Mouse (Mus musculus) activated CD4-positive, CD25-positive, alpha-beta regulatory T cell, adult 4 months (primary cell): ENCODE measurements around the gene Gkn1. TPM values are rescaled to one million over a fixed set of nuclear protein-coding genes. Genes with fewer than 3 reads are reported as not detected.

ENCODE experiments used
- ATAC-seq: one replicate; pipeline ENCODE4 v1.8.0; 2017
- polyA plus RNA-seq, 2 experiments: library from polyadenylated mRNA; unstranded; fragments of 100-300 nt; shearing (Covaris generic); gene quantifications; one replicate each; pipeline ENCODE4 v1.2.1; 2017

Gkn1 gene
- polyA plus RNA-seq, 2 experiments from 2014 or later, result not detected

GRCm38 (mm10) chr6:87323381-87323780, 27.4 kb downstream of the Gkn1 start:
- ATAC-seq, result no peak

- no peak for ATAC-seq
These were observed 32.1 kb downstream of the Gkn1 start for GRCm38 (mm10) chr6:87318651-87319050.

GRCm38 (mm10) chr6:87316966-87317365, 33.8 kb downstream of the Gkn1 start:
- ATAC-seq, result no peak

- ATAC-seq, result no peak
These were observed 38.0 kb downstream of the Gkn1 start for GRCm38 (mm10) chr6:87312761-87313160.

GRCm38 (mm10) chr6:87304486-87304885, 46.3 kb downstream of the Gkn1 start:
- no peak for ATAC-seq

- no peak for ATAC-seq
These were observed 48.0 kb downstream of the Gkn1 start for GRCm38 (mm10) chr6:87302746-87303145.

- no peak for ATAC-seq
These were observed 48.8 kb downstream of the Gkn1 start for GRCm38 (mm10) chr6:87301991-87302390.

Other genes starting within 250 kb of the Gkn1 start
- under 1 TPM; 0.25 to 0.70 TPM for gene D6Ertd527e, start 246.2 kb downstream of the Gkn1 start, polyA plus RNA-seq
- gene Antxr1, start 15.1 kb downstream of the Gkn1 start, polyA plus RNA-seq, result under 1 TPM in 1 of 2 experiments, not detected in 1; 0.37 TPM
- not detected for gene Gkn2, start 22.4 kb upstream of the Gkn1 start, polyA plus RNA-seq
- gene Gkn3, start 38.0 kb upstream of the Gkn1 start, polyA plus RNA-seq, result not detected
- not detected for gene Bmp10, start 78.1 kb upstream of the Gkn1 start, polyA plus RNA-seq
- 10 to 100 TPM; 76.6 to 80.0 TPM for gene Arhgap25, start 182.3 kb upstream of the Gkn1 start, polyA plus RNA-seq
- gene Prokr1, start 239.8 kb upstream of the Gkn1 start, polyA plus RNA-seq, result not detected